Mouse (Mus musculus) pancreas, adult 10 weeks (tissue): Measurements from ENCODE around the gene Prkcq. TPM values are rescaled to one million over a fixed set of nuclear protein-coding genes. Genes with fewer than 3 reads are reported as not detected.

Experiments used
- polyA plus RNA-seq: library from polyadenylated mRNA; stranded (reverse); fragments of 350-450 nt; fragmentation: Illumina TruSeq; extraction: RNeasy Lipid Tissue Mini Kit (QIAGEN cat#74804); gene quantifications from one replicate; pipeline ENCODE4 v1.2.3, GENCODE M21; 2015; ENCODE audit warnings: low read depth, low replicate concordance; ENCODE audit not compliant: insufficient read depth

Prkcq gene
- 0.68 TPM for polyA plus RNA-seq

GRCm38 (mm10) chr2:11171754-11172501, at the start of gene Prkcq:
Gene Prkcq, plus strand, starts transcription at chr2:11172108.

